Mouse (Mus musculus): ENCODE measurements around the gene Mrpl16. TPM values are rescaled to one million over a fixed set of nuclear protein-coding genes. Genes with fewer than 3 reads are reported as not detected.

The Mrpl16 gene
- polyA plus RNA-seq, 2 experiments, result 27.7 to 43.9 TPM

DNA sequence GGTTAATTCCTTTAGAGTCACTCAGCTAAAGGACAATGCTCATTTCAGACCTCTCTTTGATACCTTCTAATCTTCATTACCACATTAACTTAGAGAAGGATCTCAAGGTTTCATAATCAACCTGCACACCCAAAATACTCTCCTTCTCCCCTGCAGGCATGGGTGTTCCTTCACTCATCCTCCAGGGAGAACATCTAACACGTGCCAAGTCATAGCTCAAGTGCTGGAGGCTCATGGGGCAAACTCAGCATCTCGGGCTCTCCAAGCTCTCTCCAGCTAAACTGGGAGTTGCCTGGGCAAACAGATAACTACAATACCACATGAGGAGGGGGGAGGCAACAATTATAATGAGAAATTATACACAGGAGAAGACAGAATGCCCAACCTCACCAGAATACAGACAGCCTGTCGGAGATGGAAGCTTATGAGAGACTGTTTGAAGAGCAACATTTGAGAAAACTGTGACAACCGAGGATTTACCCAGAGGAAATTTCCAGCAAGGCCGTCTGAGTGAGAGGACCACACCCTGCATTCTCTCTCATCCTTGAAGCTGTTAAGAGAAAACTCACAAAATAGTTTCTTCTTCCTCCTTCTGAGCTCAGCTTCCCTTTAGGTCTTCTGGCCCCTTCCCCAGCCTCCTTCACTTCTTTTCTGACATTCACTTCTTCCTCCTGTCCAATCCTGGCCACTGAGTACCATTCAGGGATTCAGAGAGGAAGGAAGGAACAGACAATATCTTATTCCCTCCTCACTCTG, 40.0 kb downstream of the Mrpl16 start:
- TF ChIP-seq EP300 (IDR thresholded peaks at IDR 0.05; ENCODE audit: low read depth), result no peak
- TF ChIP-seq CTCF (IDR thresholded peaks at IDR 0.05; ENCODE audit: low read depth), result no peak
- Histone ChIP-seq H3K9me3 (ENCODE audit: control insufficient read depth, low read length) (no peaks in the 10 kb centered on the region), H3K9ac (replicated peaks) (no peak overlapping the region), H3K36me3 (replicated peaks; ENCODE audit: control insufficient read depth, insufficient read depth, low read depth) (no peaks in the 10 kb centered on the region), H3K4me3 (ENCODE audit: insufficient read depth in 1 of 2, low read depth in 2 of 2, low read length in 2 of 2) (no peak overlapping the region), H3K4me2 (ENCODE audit: low read depth) (no peak overlapping the region), H3K27me3 (ENCODE audit: control insufficient read depth, insufficient read depth, low read length) (no peaks in the 10 kb centered on the region), H3K4me1 (replicated peaks; ENCODE audit: control insufficient read depth in 2 of 2, insufficient read depth in 2 of 2, low read length in 1 of 2) (peaks cover 0 to 4% of the 10 kb centered on the region in 2 experiments; a peak in 1 of 4 replicates), H3K27ac (no peak overlapping the region)
- ATAC-seq (ENCODE audit: insufficient read depth) (no peak), DNase-seq (ENCODE audit: low read depth in 3 of 3, low spot score in 3 of 3) (no peak)
- WGBS (ENCODE audit: insufficient replicate concordance), result 25% methylated on average over 5 of the region's 5 CpGs

DNA sequence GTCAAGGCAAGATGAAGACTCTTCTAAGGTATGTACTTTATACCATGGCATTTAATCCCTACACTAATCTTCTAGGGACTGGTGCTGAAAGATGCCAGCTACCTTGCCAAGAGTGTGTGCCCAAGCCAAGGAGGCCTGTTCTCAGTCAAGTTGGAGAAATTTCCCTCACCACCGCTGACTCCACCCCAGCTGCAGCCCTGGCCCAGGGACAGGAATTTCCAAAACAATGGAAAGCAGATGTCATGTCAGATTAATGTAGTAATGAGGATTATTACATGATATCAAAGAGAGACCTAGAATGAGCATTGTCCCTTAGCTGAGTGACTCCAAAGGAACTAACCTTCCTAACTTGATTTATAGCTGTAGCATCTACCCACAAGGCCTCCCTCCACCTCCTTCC, 40.7 kb downstream of the Mrpl16 start:
- peaks cover 0 to 4% of the 10 kb centered on the region in 2 experiments; a peak in 1 of 4 replicates for H3K4me1 ChIP-seq (replicated peaks; ENCODE audit: control insufficient read depth in 2 of 2, insufficient read depth in 2 of 2, low read length in 1 of 2)
- no peak overlapping the region for H3K4me2 ChIP-seq (ENCODE audit: low read depth)
- no peak overlapping the region for H3K4me3 ChIP-seq (ENCODE audit: insufficient read depth in 1 of 2, low read depth in 2 of 2, low read length in 2 of 2)
- H3K36me3 ChIP-seq (replicated peaks; ENCODE audit: control insufficient read depth, insufficient read depth, low read depth), result no peaks in the 10 kb centered on the region
- no peaks in the 10 kb centered on the region for H3K27me3 ChIP-seq (ENCODE audit: control insufficient read depth, insufficient read depth, low read length)
- no peak overlapping the region for H3K9ac ChIP-seq (replicated peaks)
- 61% methylated on average over 1 of the region's 1 CpGs for WGBS (ENCODE audit: insufficient replicate concordance)
- ATAC-seq (ENCODE audit: insufficient read depth) (no peak), DNase-seq (ENCODE audit: low read depth in 3 of 3, low spot score in 3 of 3) (no peak)
- no peak overlapping the region for H3K27ac ChIP-seq
- no peaks in the 10 kb centered on the region for H3K9me3 ChIP-seq (ENCODE audit: control insufficient read depth, low read length)
- no peak for TF ChIP-seq EP300 (IDR thresholded peaks at IDR 0.05; ENCODE audit: low read depth)
- TF ChIP-seq CTCF (IDR thresholded peaks at IDR 0.05; ENCODE audit: low read depth), result no peak

DNA sequence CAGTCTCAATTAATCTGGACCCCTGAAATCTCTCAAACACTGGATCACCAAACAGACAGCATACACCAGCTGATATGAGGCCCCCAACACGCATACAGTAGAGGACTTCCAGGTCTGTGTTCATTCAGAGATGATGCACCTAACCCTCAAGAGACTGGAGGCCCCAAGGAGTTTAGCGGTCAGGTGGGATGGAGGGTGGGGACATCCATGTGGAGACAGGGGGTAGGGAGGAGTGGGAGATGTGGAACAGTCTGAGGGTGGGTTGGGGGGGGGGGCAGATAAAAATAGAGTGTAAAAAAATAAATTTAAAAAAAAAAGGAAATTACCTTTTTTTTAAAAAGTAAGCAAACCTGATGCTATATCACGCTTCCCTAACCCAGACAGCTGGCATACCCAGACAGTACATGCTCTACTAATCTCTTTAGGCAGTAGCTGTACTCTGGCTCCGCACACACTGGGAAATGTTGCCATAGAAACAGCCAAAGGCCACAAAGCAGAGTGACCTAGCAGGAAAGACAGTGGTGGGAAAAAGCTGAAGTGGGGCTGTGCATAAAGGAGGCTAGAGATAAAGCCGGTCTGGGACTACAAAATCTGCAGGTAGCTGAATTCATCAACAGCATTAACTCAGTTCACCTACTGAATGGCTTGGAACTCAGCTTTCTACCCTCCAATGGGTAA, 41.6 kb downstream of the Mrpl16 start:
- no peak overlapping the region for H3K4me3 ChIP-seq (ENCODE audit: insufficient read depth in 1 of 2, low read depth in 2 of 2, low read length in 2 of 2)
- ATAC-seq (ENCODE audit: insufficient read depth) (no peak), DNase-seq (ENCODE audit: low read depth in 3 of 3, low spot score in 3 of 3) (no peak)
- H3K4me2 ChIP-seq (ENCODE audit: low read depth), result no peak overlapping the region
- H3K4me1 ChIP-seq (replicated peaks; ENCODE audit: control insufficient read depth in 2 of 2, insufficient read depth in 2 of 2, low read length in 1 of 2), result peaks cover 0 to 4% of the 10 kb centered on the region in 2 experiments; a peak in 1 of 4 replicates
- H3K27me3 ChIP-seq (ENCODE audit: control insufficient read depth, insufficient read depth, low read length), result peaks cover 3% of the 10 kb centered on the region
- no peaks in the 10 kb centered on the region for H3K9me3 ChIP-seq (ENCODE audit: control insufficient read depth, low read length)
- TF ChIP-seq EP300 (IDR thresholded peaks at IDR 0.05; ENCODE audit: low read depth) (no peak), CTCF (IDR thresholded peaks at IDR 0.05; ENCODE audit: low read depth) (no peak)
- no peaks in the 10 kb centered on the region for H3K36me3 ChIP-seq (replicated peaks; ENCODE audit: control insufficient read depth, insufficient read depth, low read depth)
- 28% methylated on average over 5 of the region's 5 CpGs for WGBS (ENCODE audit: insufficient replicate concordance)
- no peak overlapping the region for H3K9ac ChIP-seq (replicated peaks)
- no peak overlapping the region for H3K27ac ChIP-seq

DNA sequence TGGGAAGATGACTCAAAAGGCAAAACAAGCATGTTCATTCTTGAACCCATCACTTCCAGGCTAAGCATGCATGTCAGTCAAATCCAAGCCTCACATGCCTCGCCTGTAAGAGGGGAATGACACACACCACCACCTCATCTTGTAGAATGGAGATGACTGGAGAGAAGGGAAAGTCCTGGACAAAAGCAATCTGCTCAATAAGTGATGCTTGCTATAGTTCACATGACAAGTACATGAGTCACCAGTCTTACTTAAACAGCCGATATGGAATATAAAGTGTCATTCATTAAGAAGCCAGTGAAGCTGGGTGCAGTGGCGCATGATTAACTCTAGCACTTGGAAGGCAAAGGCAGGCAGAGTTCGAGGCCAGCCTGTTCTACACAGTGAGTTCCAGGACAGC, 42.9 kb downstream of the Mrpl16 start:
- Histone ChIP-seq H3K4me3 (ENCODE audit: insufficient read depth in 1 of 2, low read depth in 2 of 2, low read length in 2 of 2) (no peak overlapping the region), H3K9me3 (ENCODE audit: control insufficient read depth, low read length) (no peaks in the 10 kb centered on the region), H3K27me3 (ENCODE audit: control insufficient read depth, insufficient read depth, low read length) (peaks cover 16% of the 10 kb centered on the region), H3K4me1 (replicated peaks; ENCODE audit: control insufficient read depth in 2 of 2, insufficient read depth in 2 of 2, low read length in 1 of 2) (0 out of 4 replicates have a peak, but pooled peaks cover 0 to 2% of the 10 kb centered on the region in 2 experiments), H3K9ac (replicated peaks) (no peak overlapping the region), H3K27ac (no peak overlapping the region), H3K36me3 (replicated peaks; ENCODE audit: control insufficient read depth, insufficient read depth, low read depth) (no peaks in the 10 kb centered on the region), H3K4me2 (ENCODE audit: low read depth) (no peak overlapping the region)
- no peak for ATAC-seq (ENCODE audit: insufficient read depth)
- no peak for DNase-seq (ENCODE audit: low read depth in 3 of 3, low spot score in 3 of 3)
- TF ChIP-seq CTCF (IDR thresholded peaks at IDR 0.05; ENCODE audit: low read depth) (no peak), EP300 (IDR thresholded peaks at IDR 0.05; ENCODE audit: low read depth) (no peak)
- WGBS (ENCODE audit: insufficient replicate concordance), result 62% methylated on average over 4 of the region's 4 CpGs

DNA sequence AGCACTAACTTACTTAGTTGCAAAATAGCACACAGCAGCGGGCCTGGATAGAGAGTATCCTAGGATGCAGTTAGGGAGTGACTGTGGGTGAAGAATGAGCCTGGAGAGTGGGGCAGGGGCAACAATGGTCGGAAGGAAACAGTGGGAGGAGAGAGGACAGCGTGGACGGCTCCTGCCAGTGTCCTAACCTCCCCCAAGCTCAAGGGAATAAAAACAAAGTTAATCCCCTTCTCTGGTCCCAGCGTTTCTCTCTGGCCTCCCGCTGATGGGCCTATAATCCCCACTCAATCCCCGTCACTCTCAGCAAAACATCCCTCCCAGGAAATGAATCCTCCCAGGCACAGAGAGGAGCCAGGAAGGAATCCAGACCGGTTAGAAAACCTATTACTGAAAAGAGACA, 43.5 kb downstream of the Mrpl16 start:
- TF ChIP-seq CTCF (IDR thresholded peaks at IDR 0.05; ENCODE audit: low read depth) (no peak), EP300 (IDR thresholded peaks at IDR 0.05; ENCODE audit: low read depth) (no peak)
- H3K9me3 ChIP-seq (ENCODE audit: control insufficient read depth, low read length), result no peaks in the 10 kb centered on the region
- no peaks in the 10 kb centered on the region for H3K36me3 ChIP-seq (replicated peaks; ENCODE audit: control insufficient read depth, insufficient read depth, low read depth)
- no peak overlapping the region for H3K9ac ChIP-seq (replicated peaks)
- peaks cover 21% of the 10 kb centered on the region for H3K27me3 ChIP-seq (ENCODE audit: control insufficient read depth, insufficient read depth, low read length)
- no peak for DNase-seq (ENCODE audit: low read depth in 3 of 3, low spot score in 3 of 3)
- H3K4me1 ChIP-seq (replicated peaks; ENCODE audit: control insufficient read depth in 2 of 2, insufficient read depth in 2 of 2, low read length in 1 of 2), result 0 out of 4 replicates have a peak, but pooled peaks cover 0 to 2% of the 10 kb centered on the region in 2 experiments
- no peak for ATAC-seq (ENCODE audit: insufficient read depth)
- no peak overlapping the region for H3K4me2 ChIP-seq (ENCODE audit: low read depth)
- H3K4me3 ChIP-seq (ENCODE audit: insufficient read depth in 1 of 2, low read depth in 2 of 2, low read length in 2 of 2), result no peak overlapping the region
- 32% methylated on average over 8 of the region's 8 CpGs for WGBS (ENCODE audit: insufficient replicate concordance)
- no peak overlapping the region for H3K27ac ChIP-seq
